Mouse (Mus musculus) heart, embryonic 11.5 days (tissue): ENCODE results near the gene Acot5. TPM values are rescaled to one million over a fixed set of nuclear protein-coding genes. Genes with fewer than 3 reads are reported as not detected.
A peak's percentile ranks its signal among the peaks of the same experiment; 100 is the strongest.
"Not testable (repeated sequence)": the region's sequence is repeated elsewhere in the genome, so short reads cannot be mapped to it uniquely, and the experiment has no call there.

ENCODE experiments used
- ATAC-seq: fragments of 200-750 bp; cut with Nextera tagmentation; replicated peaks from 2 replicates; pipeline ENCODE4 v1.8.0; 2017; ENCODE audit warnings: moderate library complexity; ENCODE audit not compliant: insufficient number of reproducible peaks, low FRiP score, low TSS enrichment
- H3K27ac ChIP-seq: fragments of 300-500 bp; sonication (generic); 2 replicates; pipeline ENCODE4 v1.5.1; 2014; ENCODE audit warnings: mild to moderate bottlenecking, low read depth, low read length
- H3K27me3 ChIP-seq: fragments of 300-500 bp; sonication (generic); 2 replicates; pipeline ENCODE4 v1.6.1; 2014; ENCODE audit warnings: mild to moderate bottlenecking, low read length, mixed read lengths; ENCODE audit not compliant: control insufficient read depth, insufficient read depth
- H3K36me3 ChIP-seq: fragments of 300-500 bp; sonication (generic); 2 replicates; pipeline ENCODE4 v1.6.1; 2014; ENCODE audit warnings: mild to moderate bottlenecking, low read length, moderate library complexity, mixed read lengths; ENCODE audit not compliant: control insufficient read depth, insufficient read depth
- H3K4me1 ChIP-seq: fragments of 300-500 bp; sonication (generic); 2 replicates; pipeline ENCODE4 v1.6.1; 2014; ENCODE audit warnings: low read length; ENCODE audit not compliant: control insufficient read depth, insufficient read depth
- H3K4me2 ChIP-seq: fragments of 300-500 bp; sonication (generic); 2 replicates; pipeline ENCODE4 v1.6.1; 2014; ENCODE audit warnings: mild to moderate bottlenecking, moderate library complexity
- H3K4me3 ChIP-seq: fragments of 300-500 bp; sonication (generic); 2 replicates; pipeline ENCODE4 v1.5.1; 2014; ENCODE audit warnings: low read depth, low read length
- H3K9ac ChIP-seq: fragments of 300-500 bp; sonication (generic); 2 replicates; pipeline ENCODE4 v1.6.1; 2014; ENCODE audit warnings: mild to moderate bottlenecking, low read depth, low read length, moderate library complexity
- H3K9me3 ChIP-seq: fragments of 300-500 bp; sonication (generic); replicated peaks from 2 replicates; pipeline ENCODE4 v1.6.1; 2016; ENCODE audit warnings: low read length; ENCODE audit not compliant: control insufficient read depth
- WGBS: fragments of 180-500 bp; shearing (Covaris S2); extraction: QIAGEN DNeasy Blood & Tissue Kit; methylation state at CpG from one replicate; pipeline ENCODE4 v1.1.7; 2014; ENCODE audit not compliant: insufficient replicate concordance; 5-methylcytosine and 5-hydroxymethylcytosine counted together
- polyA plus RNA-seq: library from polyadenylated mRNA; unstranded; fragments of >200 nt; fragmentation: Nextera tagmentation; extraction: Ambion mirVana; gene quantifications from 2 replicates; pipeline ENCODE4 v1.2.1, GENCODE M21; 2014

Acot5 gene
- not detected in 2 replicates for polyA plus RNA-seq

DNA sequence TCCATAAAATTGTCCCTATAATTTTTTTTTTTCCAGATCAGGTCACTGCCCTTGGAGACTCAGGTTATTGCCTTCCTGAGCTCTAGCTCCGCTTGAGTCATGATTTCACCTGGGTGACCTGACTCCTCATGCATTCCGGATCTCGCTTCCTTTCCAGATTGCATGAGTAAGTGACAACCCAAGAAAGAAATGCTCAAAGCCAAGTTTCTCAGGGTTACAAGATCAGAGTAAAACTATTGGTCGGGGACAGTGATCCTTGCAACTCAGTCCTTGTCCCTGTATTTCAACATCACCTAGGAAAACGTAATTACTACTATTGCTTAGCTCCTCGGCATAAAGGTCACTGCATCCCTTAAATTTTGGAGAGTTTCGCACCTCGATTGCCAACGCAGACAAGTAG lies at the start of gene Acot5:
Acot5 (plus strand) TSS at position 340 of the 400 bp plus-strand sequence.
- WGBS: 45% methylated on average over 9 of the region's 9 CpGs
- H3K9ac ChIP-seq: peak within 1 kb of the TSS; percentile 16; the same call in 1 of the 2 replicates

DNA sequence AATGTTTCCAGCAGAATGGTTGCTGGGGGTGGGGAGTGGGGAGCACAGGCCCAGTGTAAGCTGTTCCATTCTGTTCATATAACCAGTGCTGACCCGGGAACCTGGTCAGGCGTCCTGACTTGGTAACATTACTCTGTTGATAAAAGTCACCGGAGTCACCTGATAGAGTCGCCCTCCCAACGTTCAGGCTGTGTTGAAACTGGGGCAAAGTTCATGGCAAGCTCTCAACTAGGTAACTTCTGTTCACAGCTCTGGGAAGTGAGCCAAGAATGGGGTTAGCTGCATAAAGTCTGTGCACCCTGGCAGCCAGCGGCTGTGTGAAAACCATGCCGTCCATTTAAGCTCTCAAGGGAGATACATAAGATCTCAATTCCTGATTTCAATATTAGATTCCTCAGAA lies 48.6 kb upstream of the Acot5 start:
- not testable (repeated sequence) for H3K4me1 ChIP-seq, H3K9ac ChIP-seq, H3K4me3 ChIP-seq, H3K9me3 ChIP-seq, H3K27me3 ChIP-seq, H3K4me2 ChIP-seq, H3K36me3 ChIP-seq, H3K27ac ChIP-seq
- 42% methylated on average over 7 of the region's 7 CpGs for WGBS
- ATAC-seq: 0 out of 2 replicates have a peak, but pooled peaks have one; percentile 18

More for the DNA sequence above, at the start of gene Acot5:
- Histone ChIP-seq H3K4me2 (peak within 1 kb of the TSS; percentile 73), H3K36me3 (no peaks in the 10 kb centered on the region), H3K27ac (no peak within 1 kb of the TSS), H3K9me3 (no peaks in the 10 kb centered on the region), H3K4me3 (peak within 1 kb of the TSS; percentile 43), H3K4me1 (no peaks in the 10 kb centered on the region), H3K27me3 (peaks cover 30% of the 10 kb centered on the region)
- no peak for ATAC-seq

DNA sequence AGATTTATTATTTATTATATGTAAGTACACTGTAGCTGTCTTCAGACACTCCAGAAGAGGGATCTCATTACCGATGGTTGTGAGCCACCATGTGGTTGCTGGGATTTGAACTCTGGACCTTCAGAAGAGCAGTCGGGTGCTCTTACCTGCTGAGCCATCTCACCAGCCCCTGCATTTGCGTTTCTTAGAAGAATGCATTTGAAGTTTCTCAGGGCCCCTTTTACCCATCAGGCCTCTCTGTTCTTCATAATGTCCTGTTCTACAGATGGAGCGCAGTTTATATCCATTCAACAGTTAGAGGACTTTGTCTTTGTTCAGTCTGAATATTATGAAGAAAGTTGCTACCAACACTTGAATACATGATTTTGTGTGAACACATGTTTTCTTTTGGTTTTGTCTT lies 46.9 kb upstream of the Acot5 start:
- not testable (repeated sequence) for H3K27me3 ChIP-seq, H3K4me1 ChIP-seq, H3K9me3 ChIP-seq, H3K36me3 ChIP-seq, H3K4me2 ChIP-seq, H3K4me3 ChIP-seq, H3K27ac ChIP-seq, H3K9ac ChIP-seq, ATAC-seq
- WGBS: 91% methylated on average over 4 of the region's 4 CpGs

DNA sequence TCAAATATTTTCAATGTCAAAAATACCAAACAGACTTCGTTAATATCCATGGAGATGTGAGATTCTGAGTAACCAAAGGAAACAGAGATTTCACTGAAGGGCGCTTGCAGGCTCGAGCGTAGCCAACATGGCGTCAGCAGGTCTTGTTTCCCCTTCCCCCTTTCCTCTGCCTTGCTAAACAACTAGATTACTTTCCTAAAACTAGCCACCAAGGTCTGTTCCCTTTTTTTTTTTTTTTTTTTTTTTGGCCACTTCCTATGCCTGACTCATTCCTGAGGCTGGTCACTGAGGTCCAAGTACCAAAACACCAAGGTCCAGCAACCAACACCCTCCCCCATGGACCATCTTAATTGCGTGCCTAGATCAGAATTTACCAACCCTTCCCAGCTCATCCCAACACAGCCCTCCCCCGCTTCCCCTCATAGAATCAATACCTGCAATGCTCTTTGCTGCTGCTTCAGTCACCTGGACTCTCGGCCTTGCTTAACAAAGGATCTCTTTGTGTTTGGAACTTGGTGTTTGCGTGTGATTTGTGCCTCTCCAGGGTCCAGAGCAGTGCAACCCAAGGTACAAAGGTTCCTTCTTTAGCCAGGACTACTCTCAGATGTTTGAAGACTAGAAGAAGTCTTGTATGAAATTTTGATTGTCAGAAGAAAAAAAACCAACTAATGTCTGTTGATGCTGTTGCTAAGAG lies 45.9 kb upstream of the Acot5 start:
- WGBS: 80% methylated on average over 9 of the region's 9 CpGs
- H3K9ac ChIP-seq: no peak overlapping the region
- H3K4me3 ChIP-seq: no peak overlapping the region
- H3K27me3 ChIP-seq: no peaks in the 10 kb centered on the region
- H3K27ac ChIP-seq: no peak overlapping the region
- no peak for ATAC-seq
- no peaks in the 10 kb centered on the region for H3K9me3 ChIP-seq
- no peak overlapping the region for H3K4me2 ChIP-seq
- H3K4me1 ChIP-seq: no peaks in the 10 kb centered on the region
- no peaks in the 10 kb centered on the region for H3K36me3 ChIP-seq

DNA sequence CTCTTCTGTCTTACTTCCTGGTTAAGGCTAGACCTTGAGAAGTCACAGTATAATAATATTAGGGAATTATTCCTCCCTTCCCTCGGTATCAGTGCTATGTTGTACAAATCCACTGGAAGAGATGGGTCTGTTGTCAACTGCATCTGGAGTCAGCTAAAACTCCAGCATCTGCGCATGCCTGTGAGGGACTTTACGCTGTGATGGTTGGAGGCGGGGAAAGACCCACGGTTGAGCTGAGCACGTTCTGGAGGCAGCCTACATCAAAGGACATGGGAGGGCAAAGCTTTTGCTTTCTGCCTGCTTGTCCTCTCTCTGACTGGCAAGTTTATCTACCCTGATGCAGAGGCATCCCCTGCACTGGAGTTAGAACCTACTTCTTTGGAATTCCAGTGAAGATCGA lies 43.2 kb upstream of the Acot5 start:
- no peaks in the 10 kb centered on the region for H3K27me3 ChIP-seq
- H3K27ac ChIP-seq: no peak overlapping the region
- no peak overlapping the region for H3K4me2 ChIP-seq
- H3K9ac ChIP-seq: no peak overlapping the region
- H3K4me3 ChIP-seq: no peak overlapping the region
- H3K36me3 ChIP-seq: no peaks in the 10 kb centered on the region
- ATAC-seq: no peak
- WGBS: 83% methylated on average over 7 of the region's 7 CpGs
- H3K9me3 ChIP-seq: no peaks in the 10 kb centered on the region
- H3K4me1 ChIP-seq: no peaks in the 10 kb centered on the region; the same call in 1 of the 2 replicates

DNA sequence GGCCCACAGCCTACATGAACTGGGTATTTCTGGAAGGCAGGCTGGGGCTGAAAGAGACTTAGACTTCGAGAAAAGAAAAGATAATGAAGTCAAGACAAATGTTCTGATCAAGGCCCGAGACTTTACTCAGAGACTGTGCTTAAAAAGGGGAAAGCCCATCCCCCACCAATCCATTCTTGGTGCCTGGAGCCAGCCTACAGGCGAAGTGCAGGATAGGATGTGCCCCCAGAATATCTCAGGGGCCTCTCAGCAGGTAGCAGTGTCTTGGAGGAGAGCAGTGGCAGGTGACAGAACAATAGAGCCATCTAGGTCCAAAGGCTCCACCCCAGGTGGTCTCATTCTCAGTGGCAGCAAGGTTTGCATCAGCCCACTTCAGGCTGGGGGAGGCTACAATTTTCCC lies 40.8 kb upstream of the Acot5 start:
- ATAC-seq: not testable (repeated sequence)
- 56% methylated on average over 3 of the region's 3 CpGs for WGBS

DNA sequence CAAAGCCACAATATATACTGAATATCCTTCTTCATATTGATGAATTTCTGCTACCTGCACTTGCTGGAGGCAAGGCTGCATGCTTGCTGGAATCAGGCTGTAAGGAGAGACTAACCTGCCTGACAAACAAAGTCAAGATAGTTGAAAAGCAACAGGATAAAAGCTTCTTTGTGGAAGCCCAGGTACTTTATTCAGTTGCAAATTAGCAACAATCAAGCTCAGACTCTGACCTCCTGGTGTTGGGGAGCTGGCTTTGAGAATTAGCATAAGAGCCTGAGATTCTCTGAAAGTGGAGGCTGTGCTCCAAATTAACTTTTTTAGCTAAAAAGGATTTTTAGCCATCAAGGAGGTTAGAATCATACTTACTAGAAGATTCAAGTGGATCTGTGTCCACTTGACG lies 40.1 kb upstream of the Acot5 start:
- not testable (repeated sequence) for H3K4me2 ChIP-seq, H3K4me1 ChIP-seq, H3K9me3 ChIP-seq, H3K4me3 ChIP-seq, ATAC-seq, H3K36me3 ChIP-seq, H3K27ac ChIP-seq, H3K9ac ChIP-seq, H3K27me3 ChIP-seq
- 89% methylated on average over 1 of the region's 1 CpGs for WGBS

More for the DNA sequence above, 40.8 kb upstream of the Acot5 start:
- H3K4me3 ChIP-seq, H3K27ac ChIP-seq, H3K4me1 ChIP-seq, H3K27me3 ChIP-seq, H3K9ac ChIP-seq, H3K9me3 ChIP-seq, H3K36me3 ChIP-seq, H3K4me2 ChIP-seq: not testable (repeated sequence)

DNA sequence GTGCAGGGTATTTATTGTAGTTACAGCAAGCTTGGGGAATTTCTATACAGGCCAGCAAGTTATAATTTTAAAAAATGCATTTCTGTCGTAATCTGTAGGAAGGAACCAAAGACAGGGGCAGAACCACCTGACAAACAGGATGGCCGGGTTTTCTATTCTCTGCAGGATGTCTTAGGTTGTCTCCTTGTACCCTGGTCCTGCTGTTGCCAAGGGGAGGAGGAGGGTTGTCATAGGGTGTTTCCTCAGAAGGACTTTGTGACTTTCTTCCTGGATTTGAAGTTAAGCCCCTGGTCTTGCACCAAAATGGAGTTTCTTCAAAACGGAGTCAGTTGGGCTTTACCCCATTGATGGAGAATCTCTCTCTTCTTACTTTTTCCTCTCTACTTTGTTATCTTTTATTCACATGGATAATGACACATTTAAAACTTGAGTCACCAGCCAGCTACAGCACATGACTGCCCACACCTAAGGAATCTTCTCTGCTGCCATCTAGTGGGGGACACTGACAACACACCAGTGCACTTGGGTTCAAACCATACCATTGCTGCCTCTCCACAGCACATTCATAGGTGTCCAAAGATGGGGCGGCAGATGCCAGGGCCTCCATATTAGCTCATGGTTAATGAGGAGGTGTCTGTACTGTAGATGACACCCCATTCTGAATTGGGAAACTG lies 38.3 kb upstream of the Acot5 start:
- no peak overlapping the region for H3K4me3 ChIP-seq
- no peak overlapping the region for H3K27ac ChIP-seq
- H3K4me2 ChIP-seq: no peak overlapping the region
- H3K9me3 ChIP-seq: no peaks in the 10 kb centered on the region
- no peaks in the 10 kb centered on the region; the same call in 1 of the 2 replicates for H3K4me1 ChIP-seq
- H3K36me3 ChIP-seq: no peaks in the 10 kb centered on the region
- H3K9ac ChIP-seq: no peak overlapping the region
- no peaks in the 10 kb centered on the region for H3K27me3 ChIP-seq
- no peak for ATAC-seq
- WGBS: 71% methylated on average over 4 of the region's 4 CpGs
